Mouse (Mus musculus) stomach, postnatal 0 days (tissue): Measurements from ENCODE around the gene Phf13. TPM values are rescaled to one million over a fixed set of nuclear protein-coding genes. Genes with fewer than 3 reads are reported as not detected.

Experiments used
- ATAC-seq: fragments of 200-750 bp; cut with Nextera tagmentation; 2 replicates; pipeline ENCODE4 v1.8.0; 2017; ENCODE audit not compliant: low FRiP score, low TSS enrichment
- DNase-seq: peaks from one replicate; pipeline ENCODE4 v3.0.0-alpha.2; 2016; ENCODE audit warnings: low spot score
- H3K27ac ChIP-seq: fragments of 300-500 bp; sonication (generic); replicated peaks from 2 replicates; pipeline ENCODE4 v1.5.1; 2014; ENCODE audit warnings: mild to moderate bottlenecking, control low read depth
- H3K27me3 ChIP-seq: fragments of 300-500 bp; sonication (generic); 2 replicates; pipeline ENCODE4 v1.6.1; 2014; ENCODE audit warnings: low read length; ENCODE audit not compliant: control insufficient read depth, insufficient read depth
- H3K36me3 ChIP-seq: fragments of 300-500 bp; sonication (generic); 2 replicates; pipeline ENCODE4 v1.6.1; 2014; ENCODE audit warnings: low read length, mixed read lengths; ENCODE audit not compliant: control insufficient read depth, insufficient read depth
- H3K4me1 ChIP-seq: fragments of 300-500 bp; sonication (generic); replicated peaks from 2 replicates; pipeline ENCODE4 v1.6.1; 2014; ENCODE audit warnings: antibody characterized with exemption; ENCODE audit not compliant: control insufficient read depth, insufficient read depth
- H3K4me2 ChIP-seq: fragments of 300-500 bp; sonication (generic); replicated peaks from 2 replicates; pipeline ENCODE4 v1.6.1; 2014; ENCODE audit warnings: low read depth, mild to moderate bottlenecking, control low read depth, moderate library complexity
- H3K4me3 ChIP-seq: fragments of 300-500 bp; sonication (generic); 2 replicates; pipeline ENCODE4 v1.5.1; 2014; ENCODE audit warnings: low read depth, low read length, control low read depth
- H3K9ac ChIP-seq: fragments of 300-500 bp; sonication (generic); 2 replicates; pipeline ENCODE4 v1.6.1; 2014; ENCODE audit warnings: mild to moderate bottlenecking, low read length, control low read depth, mixed read lengths
- H3K9me3 ChIP-seq: fragments of 300-500 bp; sonication (generic); 2 replicates; pipeline ENCODE4 v1.6.1; 2016; ENCODE audit warnings: low read length; ENCODE audit not compliant: control insufficient read depth
- CTCF ChIP-seq: IDR thresholded peaks from 2 replicates; pipeline ENCODE4 v1.5.1; 2016; ENCODE audit warnings: antibody characterized with exemption, low read depth, mild to moderate bottlenecking, moderate library complexity
- EP300 ChIP-seq: optimal IDR thresholded peaks from 2 replicates; pipeline ENCODE3; 2016; ENCODE audit warnings: antibody characterized with exemption
- WGBS: fragments of 180-500 bp; shearing (Covaris S2); extraction: QIAGEN DNeasy Blood & Tissue Kit; methylation state at CpG from one replicate; pipeline ENCODE4 v1.1.7; 2014; 5-methylcytosine and 5-hydroxymethylcytosine counted together
- polyA plus RNA-seq: library from polyadenylated mRNA; unstranded; fragments of >200 nt; fragmentation: Nextera tagmentation; extraction: Ambion mirVana; gene quantifications from 2 replicates; pipeline ENCODE4 v1.2.1, GENCODE M21; 2015

The Phf13 gene
- polyA plus RNA-seq, 1 experiment from 2014 or later: 12.7 TPM

DNA sequence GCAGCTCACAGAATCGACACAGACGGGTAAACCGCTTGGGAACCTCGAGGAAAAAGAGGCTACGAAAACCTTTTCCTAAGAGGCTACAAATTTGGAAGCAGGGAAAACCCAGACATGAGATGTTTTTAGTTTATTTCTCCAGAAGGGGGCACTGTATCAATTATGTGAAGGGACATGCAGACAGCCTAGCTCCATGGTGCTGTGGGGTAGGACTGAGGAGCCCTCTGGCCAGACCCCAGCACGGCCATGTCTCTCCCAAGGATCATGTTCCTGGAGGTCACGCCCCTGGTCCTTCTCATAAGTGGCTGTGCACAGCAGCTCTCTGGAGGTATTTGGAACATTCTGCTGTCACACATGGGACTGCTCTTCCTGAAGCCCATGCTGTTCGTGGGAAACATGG, 15.4 kb downstream of the Phf13 start:
- Histone ChIP-seq H3K4me3 (no peak overlapping the region), H3K9me3 (no peaks in the 10 kb centered on the region), H3K4me1 (no peaks in the 10 kb centered on the region), H3K9ac (no peak overlapping the region), H3K27me3 (no peaks in the 10 kb centered on the region), H3K36me3 (peaks cover 18% of the 10 kb centered on the region), H3K4me2 (no peak overlapping the region), H3K27ac (no peak overlapping the region)
- TF ChIP-seq EP300 (no peak), CTCF (peak; percentile 58)
- ATAC-seq: no peak
- 72% methylated on average over 8 of the region's 8 CpGs for WGBS
- DNase-seq: no peak

DNA sequence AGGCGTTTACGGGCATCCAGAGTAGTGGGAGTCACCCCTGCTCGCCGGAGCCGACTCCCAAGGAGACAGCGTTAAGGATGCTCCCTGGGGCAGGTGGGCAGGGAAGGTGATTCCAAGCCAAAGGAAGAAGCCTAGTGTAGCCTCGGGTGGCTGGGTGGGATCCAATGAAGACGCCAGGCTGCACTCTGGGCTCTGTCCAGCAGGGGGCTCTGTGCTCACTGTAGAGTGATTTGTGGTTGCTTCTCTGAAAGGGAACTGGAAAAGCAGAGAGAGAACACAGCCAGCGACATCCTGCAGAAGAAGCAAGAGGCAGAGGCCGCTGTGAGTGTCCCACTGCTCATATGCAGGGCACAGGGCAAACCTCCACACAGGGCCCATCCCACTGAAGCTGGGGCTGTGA, 18.3 kb downstream of the Phf13 start:
- no peaks in the 10 kb centered on the region for H3K4me1 ChIP-seq
- H3K27me3 ChIP-seq: no peaks in the 10 kb centered on the region
- peak; percentile 92 for TF ChIP-seq CTCF
- no peak for TF ChIP-seq EP300
- DNase-seq: peak; percentile 83
- H3K9ac ChIP-seq: no peak overlapping the region; the same call in 1 of the 2 replicates
- peak; percentile 13 for ATAC-seq
- H3K9me3 ChIP-seq: no peaks in the 10 kb centered on the region
- H3K4me3 ChIP-seq: no peak overlapping the region
- H3K27ac ChIP-seq: no peak overlapping the region
- H3K36me3 ChIP-seq: peaks cover 24% of the 10 kb centered on the region
- no peak overlapping the region for H3K4me2 ChIP-seq
- WGBS: 41% methylated on average over 10 of the region's 10 CpGs

DNA sequence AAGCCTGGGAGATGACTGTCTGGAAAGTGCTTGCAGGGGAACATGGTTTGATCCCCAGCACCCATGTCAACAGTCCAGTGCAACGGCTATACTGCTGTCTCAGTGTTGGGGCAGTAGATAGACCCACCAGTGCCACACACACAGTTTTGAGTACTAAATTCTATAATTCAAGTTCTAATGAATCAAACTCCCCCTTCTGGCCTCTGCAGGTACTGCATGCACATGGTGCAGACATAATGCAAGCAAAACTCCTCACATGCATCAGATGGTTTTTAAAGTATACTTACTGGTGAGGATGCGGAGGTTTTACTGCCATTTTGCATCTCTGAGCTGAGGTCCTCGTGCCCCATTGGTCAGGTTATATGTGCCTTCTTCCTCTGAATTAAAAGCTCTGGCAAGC, 20.6 kb downstream of the Phf13 start:
- Histone ChIP-seq H3K36me3 (peaks cover 24% of the 10 kb centered on the region), H3K4me3 (no peak overlapping the region), H3K4me1 (no peaks in the 10 kb centered on the region), H3K9ac (no peak overlapping the region), H3K27ac (no peak overlapping the region), H3K9me3 (no peaks in the 10 kb centered on the region), H3K27me3 (no peaks in the 10 kb centered on the region), H3K4me2 (no peak overlapping the region)
- 95% methylated on average over 3 of the region's 3 CpGs for WGBS
- TF ChIP-seq CTCF: peak; percentile 72
- TF ChIP-seq EP300: no peak
- DNase-seq (peak; percentile 54), ATAC-seq (no peak)

DNA sequence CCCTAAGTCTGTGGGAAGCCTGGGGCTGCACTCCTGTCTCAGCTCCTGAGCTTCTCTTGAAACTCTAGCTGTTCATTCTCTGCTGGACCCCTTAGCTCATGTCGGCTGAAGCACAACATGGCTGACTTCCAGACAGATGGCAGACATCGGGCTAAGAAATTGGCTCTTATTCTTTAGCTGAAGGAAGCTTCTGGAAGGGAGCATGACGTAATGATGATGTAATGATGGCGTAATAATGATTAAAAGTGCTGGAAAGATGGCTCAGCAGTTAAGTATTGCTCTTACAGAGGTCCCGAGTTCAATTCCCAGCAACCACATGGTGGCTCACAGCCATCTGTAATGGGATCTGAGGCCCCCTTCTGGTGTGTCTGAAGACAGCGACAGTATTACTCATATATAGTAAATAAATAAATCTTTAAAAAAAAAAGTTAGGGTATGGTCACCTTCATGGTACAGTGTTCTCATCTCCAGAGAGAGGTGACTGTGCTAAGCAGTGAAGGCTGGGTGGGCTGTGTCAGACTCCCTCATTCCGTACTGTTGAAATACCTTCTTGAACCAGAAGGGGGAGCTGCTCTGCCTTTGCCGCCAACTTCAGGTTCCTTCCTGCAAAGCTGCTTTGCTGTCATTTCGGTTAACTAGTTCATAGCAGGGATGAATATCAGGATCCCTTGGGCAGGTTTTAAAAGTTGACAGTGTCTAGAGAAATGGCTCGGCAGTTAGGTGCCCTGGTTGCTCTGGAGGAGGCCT, 23.7 kb downstream of the Phf13 start:
- ATAC-seq (no peak; the same call in 1 of the 2 replicates), DNase-seq (no peak)
- Histone ChIP-seq H3K9ac (no peak overlapping the region; the same call in 1 of the 2 replicates), H3K36me3 (peaks cover 19% of the 10 kb centered on the region), H3K4me3 (no peak overlapping the region), H3K27me3 (no peaks in the 10 kb centered on the region), H3K27ac (no peak overlapping the region), H3K4me2 (no peak overlapping the region), H3K4me1 (no peaks in the 10 kb centered on the region), H3K9me3 (no peaks in the 10 kb centered on the region)
- TF ChIP-seq CTCF: peak; percentile 78
- no peak for TF ChIP-seq EP300
- 61% methylated on average over 10 of the region's 10 CpGs for WGBS

DNA sequence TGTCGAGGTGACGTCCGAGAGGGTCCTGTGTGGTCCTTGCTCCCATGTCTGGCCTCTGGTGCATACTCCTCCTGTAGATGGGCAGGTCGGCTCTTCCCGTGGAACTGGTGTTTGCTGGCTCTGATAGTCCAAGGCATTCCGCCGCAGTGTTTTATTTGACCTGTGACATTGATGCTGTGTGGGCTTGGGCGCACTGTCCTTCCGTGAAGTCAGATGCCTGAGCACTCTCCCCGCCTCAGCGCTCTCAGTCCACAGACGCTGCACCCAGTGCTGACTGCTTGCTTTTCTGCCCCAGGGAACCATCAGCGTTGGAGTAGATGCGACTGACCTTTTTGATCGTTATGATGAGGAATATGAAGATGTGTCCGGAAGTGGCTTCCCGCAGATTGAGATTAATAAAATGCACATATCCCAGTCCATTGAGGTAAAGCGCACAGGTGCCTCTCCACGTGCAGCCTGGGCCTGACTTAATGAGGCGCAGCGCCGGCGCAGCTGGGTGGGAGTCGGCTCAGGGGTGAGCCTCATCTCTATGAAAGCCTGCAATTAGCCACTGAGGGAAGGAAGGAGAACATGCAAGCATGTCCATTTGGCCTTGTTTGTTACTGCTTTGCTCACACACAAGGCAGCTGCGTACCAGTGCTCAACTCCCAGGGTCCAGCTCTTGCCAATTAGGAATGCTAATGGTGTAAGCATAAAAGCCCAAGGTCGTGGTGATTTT, 27.7 kb downstream of the Phf13 start:
- no peaks in the 10 kb centered on the region for H3K4me1 ChIP-seq
- H3K9ac ChIP-seq: no peak overlapping the region
- H3K27me3 ChIP-seq: no peaks in the 10 kb centered on the region
- no peaks in the 10 kb centered on the region for H3K9me3 ChIP-seq
- H3K36me3 ChIP-seq: peaks cover 8% of the 10 kb centered on the region
- 94% methylated on average over 26 of the region's 26 CpGs for WGBS
- H3K4me2 ChIP-seq: no peak overlapping the region
- DNase-seq (no peak), ATAC-seq (no peak)
- TF ChIP-seq EP300 (no peak), CTCF (no peak)
- H3K4me3 ChIP-seq: no peak overlapping the region
- no peak overlapping the region for H3K27ac ChIP-seq

DNA sequence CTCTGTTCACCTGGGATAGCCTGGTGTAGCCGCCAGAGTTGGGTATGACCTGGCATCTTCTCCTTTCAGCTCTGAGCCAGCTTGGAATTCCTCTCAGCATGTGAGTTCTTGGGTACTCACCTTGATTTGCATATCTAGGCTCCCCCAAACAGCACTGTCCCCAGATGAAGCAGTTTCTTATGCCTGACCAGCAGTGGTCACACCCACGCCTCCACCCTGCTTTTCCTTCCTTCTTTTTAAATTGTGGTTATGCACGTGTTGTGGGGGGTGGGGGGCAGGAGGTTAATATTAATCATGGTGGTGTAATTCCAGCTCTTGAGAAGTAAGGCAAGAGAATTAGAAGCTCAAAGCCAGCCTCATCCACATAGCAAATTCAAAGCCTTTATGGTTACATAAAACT, 33.2 kb downstream of the Phf13 start:
- no peak overlapping the region for H3K4me3 ChIP-seq
- TF ChIP-seq CTCF (no peak), EP300 (no peak)
- no peaks in the 10 kb centered on the region for H3K27me3 ChIP-seq
- no peaks in the 10 kb centered on the region for H3K4me1 ChIP-seq
- WGBS: 78% methylated on average over 3 of the region's 3 CpGs
- no peak for ATAC-seq
- H3K4me2 ChIP-seq: no peak overlapping the region
- H3K9ac ChIP-seq: no peak overlapping the region
- H3K27ac ChIP-seq: no peak overlapping the region
- peaks cover 6% of the 10 kb centered on the region for H3K36me3 ChIP-seq
- no peaks in the 10 kb centered on the region for H3K9me3 ChIP-seq
- no peak for DNase-seq
